Mouse (Mus musculus) cerebellum, adult 2 months (tissue): ENCODE results near the gene Gsc.

Experiments
- CTCF ChIP-seq: fragments of 200-500 bp; IDR thresholded peaks from 2 replicates; pipeline ENCODE4 v1.5.1; 2011; ENCODE audit warnings: low read depth, mild to moderate bottlenecking, control low read depth, low read length, moderate library complexity, borderline replicate concordance; ENCODE audit not compliant: insufficient read depth
- POLR2A ChIP-seq: fragments of 200-500 bp; IDR thresholded peaks from 2 replicates; pipeline ENCODE4 v1.6.1; 2011; ENCODE audit warnings: low read length, control low read depth, borderline replicate concordance; ENCODE audit not compliant: insufficient read depth

DNA sequence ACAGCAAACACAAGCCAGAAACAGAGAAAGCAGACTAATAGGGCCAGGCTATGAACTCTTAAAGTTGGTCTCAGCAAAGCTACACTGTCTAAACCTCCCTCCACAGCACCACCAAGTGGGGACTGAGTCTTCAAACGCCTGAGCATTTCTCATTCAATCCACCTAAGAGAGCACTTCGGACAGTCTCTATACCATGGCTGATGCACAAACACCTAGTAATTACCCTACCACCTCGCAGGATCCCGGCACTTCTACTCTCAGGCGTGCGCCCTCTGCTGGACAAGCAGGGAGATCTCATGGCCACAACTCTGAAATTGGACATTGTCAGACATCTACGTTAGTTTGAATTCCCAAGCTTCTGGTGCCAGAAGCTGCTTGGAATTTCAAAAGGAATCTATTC lies 46.2 kb downstream of the Gsc start:
- TF ChIP-seq CTCF (peak; percentile 65), POLR2A (no peak)
